Mouse (Mus musculus): ENCODE results near the gene Rpl36a-ps1.

Gene Rpl36a-ps1

GRCm38 (mm10) chr14:98951626-98952290 is 42.4 kb downstream of the Rpl36a-ps1 start:
- DNase-seq (ENCODE audit: low read depth, low spot score): no peak

Data from skeletal muscle tissue, adult 2 months (tissue).